Mouse (Mus musculus) lung, postnatal 0 days (tissue): ENCODE results near the gene Focad.

ENCODE experiments used
- CTCF ChIP-seq: IDR thresholded peaks from 2 replicates; pipeline ENCODE4 v1.5.1; 2016; ENCODE audit warnings: antibody characterized with exemption, mild to moderate bottlenecking
- EP300 ChIP-seq: IDR thresholded peaks from 2 replicates; pipeline ENCODE4 v1.6.1; 2016; ENCODE audit warnings: antibody characterized with exemption, mild to moderate bottlenecking, control low read depth

- TF ChIP-seq EP300: no peak
- no peak for TF ChIP-seq CTCF
Observed at GRCm38 (mm10) chr4:88344468-88344867, 250.0 kb downstream of the Focad start.
